Mouse (Mus musculus) testis, adult 2 months (tissue): ENCODE data around the gene Rflna.

Source experiments
- CTCF ChIP-seq: fragments of 200-500 bp; IDR thresholded peaks from 2 replicates; pipeline ENCODE4 v1.5.1; 2012; ENCODE audit warnings: low read depth, mild to moderate bottlenecking, inconsistent platforms, low read length, moderate library complexity; ENCODE audit not compliant: control insufficient read depth, insufficient read depth, insufficient replicate concordance
- POLR2A ChIP-seq: fragments of 200-500 bp; IDR thresholded peaks from 2 replicates; pipeline ENCODE4 v1.6.1; 2012; ENCODE audit warnings: low read depth, mild to moderate bottlenecking, inconsistent platforms, low read length, moderate library complexity; ENCODE audit not compliant: control insufficient read depth

DNA sequence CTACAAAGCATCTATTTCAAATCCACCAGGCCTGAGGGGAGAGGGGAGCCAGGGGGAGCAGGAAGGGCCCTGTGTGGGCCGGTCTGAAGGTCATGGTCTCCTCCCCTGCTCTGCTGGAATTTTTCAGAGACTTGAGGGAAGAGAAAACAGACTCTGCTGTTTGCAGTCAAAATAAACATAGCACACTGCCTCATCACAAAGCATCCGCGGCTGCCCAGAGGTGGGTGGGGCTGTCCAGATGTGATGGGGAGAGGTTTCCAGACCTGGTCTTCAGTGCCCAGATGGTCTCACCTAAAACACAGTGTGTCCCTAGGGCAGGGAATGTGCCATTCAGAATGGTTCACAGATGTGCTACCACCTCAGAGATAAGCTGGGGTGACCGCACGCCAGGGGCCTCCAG lies 43.4 kb downstream of the Rflna start:
- TF ChIP-seq CTCF = no peak
- TF ChIP-seq POLR2A = no peak
